Mouse (Mus musculus): ENCODE data around the gene Atrn. TPM values are rescaled to one million over a fixed set of nuclear protein-coding genes. Genes with fewer than 3 reads are reported as not detected.

Gene Atrn
- polyA plus RNA-seq, 1 experiment: 4.6 TPM

- DNase-seq (ENCODE audit: low read depth, low spot score): no peak
- 68% methylated on average over 6 of the region's 6 CpGs for WGBS
Measured at GRCm38 (mm10) chr2:131060784-131061183, 154.5 kb downstream of the Atrn start.

- 54% methylated on average over 5 of the region's 5 CpGs for WGBS
- DNase-seq (ENCODE audit: low read depth, low spot score): no peak
Measured at GRCm38 (mm10) chr2:131061607-131062006, 155.3 kb downstream of the Atrn start.

- WGBS: 9% methylated on average over 24 of the region's 27 CpGs
- no peak for DNase-seq (ENCODE audit: low read depth, low spot score)
Measured at GRCm38 (mm10) chr2:131063404-131063864, 157.1 kb downstream of the Atrn start, which contains the start of gene Adam33. Gene Adam33, minus strand, starts transcription at chr2:131063814.

- no peak for DNase-seq (ENCODE audit: low read depth, low spot score)
- WGBS: 48% methylated on average over 9 of the region's 9 CpGs
Measured at GRCm38 (mm10) chr2:131066342-131066741, 160.0 kb downstream of the Atrn start.

- WGBS: 39% methylated on average over 6 of the region's 6 CpGs
- no peak for DNase-seq (ENCODE audit: low read depth, low spot score)
Measured at GRCm38 (mm10) chr2:131067481-131067880, 161.2 kb downstream of the Atrn start.

GRCm38 (mm10) chr2:131072536-131072935 is 166.2 kb downstream of the Atrn start:
- 89% methylated on average over 10 of the region's 10 CpGs for WGBS

More at GRCm38 (mm10) chr2:131072536-131072935, 166.2 kb downstream of the Atrn start:
- DNase-seq (ENCODE audit: low read depth, low spot score): no peak

Other genes with a start within 250 kb of the Atrn start
- 56.9 and 58.7 TPM in 2 replicates for gene Ddrgk1, start 241.8 kb upstream of the Atrn start, polyA plus RNA-seq (2012; rRNA removed)
- 34.3 and 36.7 TPM in 2 replicates for gene Itpa, start 238.9 kb upstream of the Atrn start, polyA plus RNA-seq (2012; rRNA removed)
- gene Slc4a11, start 209.0 kb upstream of the Atrn start, polyA plus RNA-seq (2012; rRNA removed): 0.47 and 1.5 TPM in 2 replicates
- gene 4930402H24Rik, start 89 bp upstream of the Atrn start, polyA plus RNA-seq (2012; rRNA removed): 12.4 and 23.1 TPM in 2 replicates
- 13.6 and 15.4 TPM in 2 replicates for gene Gfra4, start 136.6 kb downstream of the Atrn start, polyA plus RNA-seq (2012; rRNA removed)
- 16.3 and 22.0 TPM in 2 replicates for gene Adam33, start 157.3 kb downstream of the Atrn start, polyA plus RNA-seq (2012; rRNA removed)
- 1.2 and 3.0 TPM in 2 replicates for gene Siglec1, start 180.3 kb downstream of the Atrn start, polyA plus RNA-seq (2012; rRNA removed)
- gene Hspa12b, start 220.8 kb downstream of the Atrn start, polyA plus RNA-seq (2012; rRNA removed): 2.0 and 3.2 TPM in 2 replicates
- gene Gm11037, start 227.0 kb downstream of the Atrn start, polyA plus RNA-seq (2012; rRNA removed): not detected in 2 replicates